Mouse (Mus musculus) left cerebral cortex, adult 2 months (tissue): ENCODE results near the gene Capn12. TPM values are rescaled to one million over a fixed set of nuclear protein-coding genes. Genes with fewer than 3 reads are reported as not detected.
"Not testable (repeated sequence)": the region's sequence is repeated elsewhere in the genome, so short reads cannot be mapped to it uniquely, and the experiment has no call there.

Source experiments
- DNase-seq, 2 experiments: peaks; one replicate each; pipeline ENCODE4 v3.0.0; 2021 to 2022; ENCODE audit warnings: low spot score in 2 of 2, mixed read lengths in 1 of 2; ENCODE audit errors: extremely low spot score in 1 of 2
- H3K27ac ChIP-seq: fragments of 200-600 bp; 2 replicates; pipeline ENCODE4 v1.8.1; 2022
- H3K4me3 ChIP-seq: fragments of 200-600 bp; 2 replicates; pipeline ENCODE4 v1.8.1; 2022
- CTCF ChIP-seq: fragments of 200-600 bp; IDR thresholded peaks from 2 replicates; pipeline ENCODE4 v1.8.1; 2022; ENCODE audit warnings: antibody characterized with exemption, mild to moderate bottlenecking, moderate library complexity
- intact Hi-C: fragments of 180-260 bp; cut with DNase I; formaldehyde crosslinking; loops from one replicate; pipeline ENCODE4 v1.15.1; 2025
- total RNA-seq, 2 experiments: library from RNA; stranded (reverse); gene quantifications; 2 replicates each; pipeline ENCODE4 v1.2.3; 2021

The Capn12 gene
- total RNA-seq, 2 experiments from 2014 or later, result 1.5 to 2.0 TPM

DNA sequence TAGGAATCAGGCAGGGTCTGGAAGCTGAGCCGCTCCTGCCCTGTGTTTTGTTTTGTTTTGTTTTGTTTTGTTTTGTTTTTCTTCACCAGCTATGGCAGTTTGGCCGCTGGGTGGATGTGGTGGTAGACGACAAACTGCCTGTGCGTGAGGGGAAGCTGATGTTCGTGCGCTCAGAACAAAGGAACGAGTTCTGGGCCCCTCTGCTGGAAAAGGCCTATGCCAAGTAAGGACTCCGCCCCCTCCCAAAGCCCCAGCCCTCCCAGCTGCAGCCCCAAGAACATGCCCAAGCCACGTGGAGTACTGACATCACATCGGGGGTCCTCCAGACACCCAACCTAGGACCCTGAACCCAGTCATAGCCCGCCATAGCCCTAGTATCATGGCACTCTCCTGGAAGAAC, 1.8 kb downstream of the Capn12 start:
- no peak for TF ChIP-seq CTCF
- H3K4me3 ChIP-seq, result no peak overlapping the region
- no peak overlapping the region for H3K27ac ChIP-seq
- no peak for DNase-seq
- intact Hi-C loops, result no loop called here

GRCm38 (mm10) chr7:28883704-28884103, 2.5 kb downstream of the Capn12 start:
- DNase-seq, H3K27ac ChIP-seq, intact Hi-C loops, H3K4me3 ChIP-seq: not testable (repeated sequence)

- no peak for TF ChIP-seq CTCF
- intact Hi-C loops, result no loop called here
- no peak for DNase-seq
- H3K27ac ChIP-seq, result no peak overlapping the region
- no peak overlapping the region for H3K4me3 ChIP-seq
Measured at GRCm38 (mm10) chr7:28886486-28886885, 5.3 kb downstream of the Capn12 start.

GRCm38 (mm10) chr7:28888701-28889161, 7.5 kb downstream of the Capn12 start:
- intact Hi-C loops, result no loop called here
- Histone ChIP-seq H3K4me3 (peak overlapping the region; percentile 24), H3K27ac (peak overlapping the region; percentile 7; the same call in 1 of the 2 replicates)
- DNase-seq, result no peak
- TF ChIP-seq CTCF, result no peak

DNA sequence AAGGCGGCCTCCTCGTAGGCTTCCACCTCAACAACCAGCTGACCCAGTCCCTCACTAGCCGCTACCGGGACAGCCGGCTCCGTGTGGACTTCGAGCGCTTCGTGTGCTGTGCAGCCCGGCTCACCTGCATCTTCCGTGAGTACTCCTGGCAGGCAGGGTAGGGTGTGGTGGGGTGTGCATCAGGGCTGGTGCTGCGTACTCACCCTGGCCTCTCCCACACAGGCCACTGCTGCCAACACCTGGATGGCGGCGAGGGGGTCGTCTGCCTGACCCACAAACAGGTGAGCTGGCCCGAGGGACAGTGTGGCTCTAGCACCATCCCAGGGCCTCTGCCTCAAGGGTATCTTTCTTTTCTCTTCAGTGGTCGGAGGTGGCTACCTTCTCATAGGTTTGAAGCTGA, 11.4 kb downstream of the Capn12 start:
- Histone ChIP-seq H3K4me3 (no peak overlapping the region), H3K27ac (no peak overlapping the region)
- DNase-seq, result no peak
- intact Hi-C loops, result no loop called here
- TF ChIP-seq CTCF, result no peak

GRCm38 (mm10) chr7:28893643-28894265, 12.5 kb downstream of the Capn12 start:
- TF ChIP-seq CTCF, result peak; percentile 51
- Histone ChIP-seq H3K27ac (no peak overlapping the region), H3K4me3 (no peak overlapping the region)
- intact Hi-C loops, result no loop called here
- no peak for DNase-seq

- intact Hi-C loops, result no loop called here
- no peak for TF ChIP-seq CTCF
- no peak for DNase-seq
- Histone ChIP-seq H3K27ac (no peak overlapping the region), H3K4me3 (no peak overlapping the region)
Measured at GRCm38 (mm10) chr7:28894942-28895341, 13.7 kb downstream of the Capn12 start.

DNA sequence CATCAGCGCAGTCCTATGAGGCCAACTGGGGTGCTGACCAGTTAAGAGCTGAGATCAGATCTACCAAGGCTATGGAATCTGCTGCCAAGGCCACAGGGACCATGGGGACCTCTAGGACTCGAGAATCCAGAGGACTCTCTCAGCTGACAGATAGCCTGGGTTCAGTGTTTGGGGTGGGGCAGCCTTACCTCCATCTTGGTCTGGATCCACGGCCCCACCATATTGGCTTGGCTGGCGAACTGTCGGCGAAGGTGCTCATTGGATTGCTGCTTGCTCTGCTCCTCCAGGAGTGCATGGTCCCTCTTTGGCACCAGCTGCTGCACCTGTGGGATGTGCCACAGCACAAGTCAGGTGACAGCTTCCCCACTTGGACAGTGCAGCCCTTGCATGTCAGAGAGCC, 16.4 kb downstream of the Capn12 start:
- no peak overlapping the region for H3K27ac ChIP-seq
- intact Hi-C loops, result no loop called here
- H3K4me3 ChIP-seq, result no peak overlapping the region
- TF ChIP-seq CTCF, result no peak
- no peak for DNase-seq

DNA sequence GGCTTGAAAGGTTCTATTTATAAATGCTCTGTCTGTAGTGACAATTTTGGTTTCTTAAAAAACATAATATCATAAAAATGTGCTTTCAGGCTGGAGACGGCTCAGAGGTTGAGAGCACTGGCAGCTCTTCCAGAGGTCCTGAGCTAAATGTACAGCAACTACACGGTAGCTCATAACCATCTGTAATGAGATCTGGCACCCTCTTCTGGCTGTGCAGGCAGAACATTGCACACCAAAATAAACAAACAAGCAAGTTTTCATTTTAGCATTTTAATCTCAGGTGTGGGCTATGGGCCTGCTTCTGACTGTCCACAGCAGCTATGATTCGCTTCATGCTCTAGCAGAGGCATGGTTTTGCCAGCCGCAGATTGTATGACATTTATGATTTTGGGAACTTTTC, 18.8 kb downstream of the Capn12 start:
- H3K27ac ChIP-seq, result peak overlapping the region; percentile 90
- peak; percentile 43 for TF ChIP-seq CTCF
- no peak for DNase-seq
- intact Hi-C loops, result no loop called here
- H3K4me3 ChIP-seq, result no peak overlapping the region

- intact Hi-C loops, result loop anchor here (2.0 kb wide), 1 partner anchor 77 kb away; the partner anchor contains the start of gene Ech1
Measured at GRCm38 (mm10) chr7:28901311-28902125, 20.3 kb downstream of the Capn12 start.

DNA sequence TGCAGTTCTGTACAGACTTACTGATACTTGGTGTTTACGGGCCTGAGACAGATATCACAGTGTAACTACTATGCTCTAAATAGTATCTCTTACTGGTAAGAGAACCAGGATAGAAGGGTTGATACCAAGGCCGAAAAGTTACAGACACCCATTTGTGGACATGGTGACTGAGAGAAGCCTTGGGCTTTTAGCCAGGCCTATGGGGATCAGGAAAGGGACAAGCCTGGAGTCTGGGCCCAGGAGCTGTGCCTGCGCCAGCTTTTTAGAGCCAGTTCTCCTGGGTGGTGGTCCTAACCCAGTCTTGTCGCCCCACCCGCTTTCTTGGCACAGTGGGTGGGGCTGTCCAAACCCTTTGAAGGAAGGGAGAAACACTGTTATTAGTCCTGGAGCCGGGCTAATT, 21.0 kb downstream of the Capn12 start:
- no peak for TF ChIP-seq CTCF
- no peak for DNase-seq
- no peak overlapping the region for H3K4me3 ChIP-seq
- intact Hi-C loops, result loop anchor here (2.0 kb wide), 1 partner anchor 77 kb away; the partner anchor contains the start of gene Ech1
- peak overlapping the region; percentile 90 for H3K27ac ChIP-seq

More at GRCm38 (mm10) chr7:28901311-28902125, 20.3 kb downstream of the Capn12 start:
- no peak for TF ChIP-seq CTCF
- no peak overlapping the region for H3K4me3 ChIP-seq
- peak overlapping the region; percentile 90 for H3K27ac ChIP-seq
- no peak for DNase-seq

DNA sequence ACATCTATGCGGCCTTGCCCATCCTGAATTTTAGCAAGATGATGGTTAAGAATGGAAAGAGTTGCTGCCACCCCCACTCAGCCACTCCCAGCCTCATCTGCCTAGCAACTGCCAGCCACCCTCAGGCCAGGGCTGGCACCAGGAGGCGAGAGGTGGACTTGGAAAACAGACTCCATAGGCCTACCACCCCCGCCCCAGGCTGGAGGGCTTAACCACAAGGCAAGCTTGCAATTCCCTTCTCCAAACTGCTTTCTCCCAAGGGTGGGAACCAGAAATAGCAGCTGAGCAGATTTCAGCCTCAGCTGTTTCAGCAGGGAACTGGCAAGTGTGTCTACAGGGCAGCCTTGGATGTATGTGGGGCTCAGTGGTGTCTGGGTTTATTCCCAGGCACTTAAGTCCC, 21.6 kb downstream of the Capn12 start:
- H3K27ac ChIP-seq, result peak overlapping the region; percentile 90

More for the DNA sequence above, 21.6 kb downstream of the Capn12 start:
- intact Hi-C loops, result loop anchor here (1.0 to 2.0 kb wide), 3 partner anchors 19 to 78 kb away; partner anchors contain the start of gene Ech1
- DNase-seq, result peak; percentile 55 to 77
- H3K4me3 ChIP-seq, result no peak overlapping the region
- TF ChIP-seq CTCF, result no peak
